Mouse (Mus musculus) lung, postnatal 0 days (tissue): ENCODE results near the gene Gab2.

ENCODE experiments used
- CTCF ChIP-seq: IDR thresholded peaks from 2 replicates; pipeline ENCODE4 v1.5.1; 2016; ENCODE audit warnings: antibody characterized with exemption, mild to moderate bottlenecking
- EP300 ChIP-seq: IDR thresholded peaks from 2 replicates; pipeline ENCODE4 v1.6.1; 2016; ENCODE audit warnings: antibody characterized with exemption, mild to moderate bottlenecking, control low read depth

- TF ChIP-seq CTCF (no peak), EP300 (no peak)
Observed at GRCm38 (mm10) chr7:97079651-97080365, 1.6 kb upstream of the Gab2 start.
